Mouse (Mus musculus): ENCODE measurements around the gene Irf2bp2.

DNA sequence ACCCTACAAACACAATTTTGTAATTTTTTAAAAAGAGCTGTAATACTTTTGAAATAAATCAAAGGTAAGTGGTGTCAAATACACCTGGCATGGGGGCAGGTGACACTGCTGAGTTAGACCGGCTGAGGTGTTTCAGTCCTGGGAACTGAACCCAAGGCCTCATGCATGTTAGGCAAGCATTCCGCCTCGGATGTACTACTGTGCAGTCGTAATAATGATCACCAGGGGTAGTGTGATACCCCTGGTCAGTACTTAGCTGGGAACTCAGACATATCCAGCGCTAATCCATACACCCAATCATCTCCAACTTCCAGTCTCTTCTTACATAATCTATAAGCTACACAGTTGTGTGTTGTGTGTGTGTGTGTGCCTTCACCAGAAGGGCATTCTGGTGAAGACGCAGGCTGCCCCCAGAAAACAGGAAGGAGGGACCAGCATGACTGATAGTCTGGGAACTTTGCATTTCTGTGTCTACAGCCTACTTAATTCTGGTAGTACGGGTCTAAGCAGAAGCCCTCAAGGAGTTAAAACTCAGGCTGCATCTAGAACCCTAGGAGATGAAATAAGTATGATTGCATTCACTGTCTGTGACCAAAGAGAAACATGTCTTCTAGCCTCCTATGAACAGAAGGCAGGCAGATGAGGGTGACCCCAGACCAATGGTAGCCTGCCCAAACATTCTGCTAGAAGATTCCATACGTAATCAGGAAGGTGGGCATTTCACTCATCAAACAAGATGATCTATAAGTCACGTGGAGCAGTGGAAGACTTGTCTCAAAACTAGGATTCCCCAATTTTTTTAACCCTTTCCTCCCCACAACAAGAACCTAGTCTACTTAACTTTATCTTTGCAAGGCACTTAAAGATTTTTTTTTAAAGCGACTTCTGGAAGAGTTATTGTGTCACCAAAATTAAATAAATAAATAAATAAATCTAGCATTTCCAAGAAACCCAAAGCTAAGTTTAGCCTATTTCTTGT is 6.9 kb downstream of the Irf2bp2 start:
- no peak for TF ChIP-seq CTCF (IDR thresholded peaks at IDR 0.05; ENCODE audit: borderline replicate concordance, insufficient read depth, low read depth, low read length)
- no peak for TF ChIP-seq POLR2A (IDR thresholded peaks at IDR 0.05; ENCODE audit: borderline replicate concordance, insufficient read depth, low read length)
